Mouse (Mus musculus): ENCODE data around the gene Hes3.

- TF ChIP-seq CTCF (IDR thresholded peaks at IDR 0.05), result no peak
- no peak for TF ChIP-seq POLR2A (IDR thresholded peaks at IDR 0.05; ENCODE audit: insufficient read depth, low read depth, low read length)
These were observed 47.9 kb upstream of the Hes3 start for GRCm38 (mm10) chr4:152339293-152339790.
